Mouse (Mus musculus): Measurements from ENCODE around the gene Lyst. TPM values are rescaled to one million over a fixed set of nuclear protein-coding genes. Genes with fewer than 3 reads are reported as not detected.
A peak's percentile ranks its signal among the peaks of the same experiment; 100 is the strongest.
"Not testable (repeated sequence)": the region's sequence is repeated elsewhere in the genome, so short reads cannot be mapped to it uniquely, and the experiment has no call there.

Gene Lyst
- 10 to 100 TPM; 29.5 to 30.5 TPM for total RNA-seq (2021)

- intact Hi-C loops (cut with DNase I): loop anchor here (5.0 kb wide), 1 partner anchor 37 kb away; no protein-coding TSS in a partner anchor
- peak; percentile 97 to 99 for DNase-seq (ENCODE audit: extremely low spot score in 1 of 2, low spot score in 2 of 2)
Observed at GRCm38 (mm10) chr13:13590048-13591011, at the start of gene Lyst. TSS of gene Lyst (plus strand) at chr13:13590397.

GRCm38 (mm10) chr13:13543073-13543472, 47.1 kb upstream of the Lyst start:
- DNase-seq (ENCODE audit: extremely low spot score in 1 of 2, low spot score in 2 of 2); intact Hi-C loops (cut with DNase I): not testable (repeated sequence)

GRCm38 (mm10) chr13:13546792-13547191, 43.4 kb upstream of the Lyst start:
- intact Hi-C loops (cut with DNase I): no loop called here
- peak; percentile 40 to 83 for DNase-seq (ENCODE audit: extremely low spot score in 1 of 2, low spot score in 2 of 2)

GRCm38 (mm10) chr13:13547889-13548288, 42.3 kb upstream of the Lyst start:
- intact Hi-C loops (cut with DNase I): no loop called here
- DNase-seq (ENCODE audit: extremely low spot score in 1 of 2, low spot score in 2 of 2): no peak

- no peak for DNase-seq (ENCODE audit: extremely low spot score in 1 of 2, low spot score in 2 of 2)
- intact Hi-C loops (cut with DNase I): no loop called here
Observed at GRCm38 (mm10) chr13:13548431-13549190, 41.6 kb upstream of the Lyst start.

- peak in 1 of 2 experiments; percentile 58 for DNase-seq (ENCODE audit: extremely low spot score in 1 of 2, low spot score in 2 of 2)
- intact Hi-C loops (cut with DNase I): no loop called here
Observed at GRCm38 (mm10) chr13:13549687-13550660, 40.2 kb upstream of the Lyst start.

GRCm38 (mm10) chr13:13552020-13552419, 38.2 kb upstream of the Lyst start:
- intact Hi-C loops (cut with DNase I): no loop called here
- DNase-seq (ENCODE audit: extremely low spot score in 1 of 2, low spot score in 2 of 2): no peak

- intact Hi-C loops (cut with DNase I): no loop called here
- DNase-seq (ENCODE audit: extremely low spot score in 1 of 2, low spot score in 2 of 2): no peak
Observed at GRCm38 (mm10) chr13:13553660-13554059, 36.5 kb upstream of the Lyst start.

GRCm38 (mm10) chr13:13555196-13555595, 35.0 kb upstream of the Lyst start:
- DNase-seq (ENCODE audit: extremely low spot score in 1 of 2, low spot score in 2 of 2): no peak
- intact Hi-C loops (cut with DNase I): no loop called here

- intact Hi-C loops (cut with DNase I): no loop called here
- DNase-seq (ENCODE audit: extremely low spot score in 1 of 2, low spot score in 2 of 2): no peak
Observed at GRCm38 (mm10) chr13:13557001-13557743, 33.0 kb upstream of the Lyst start.

GRCm38 (mm10) chr13:13558251-13558650, 31.9 kb upstream of the Lyst start:
- DNase-seq (ENCODE audit: extremely low spot score in 1 of 2, low spot score in 2 of 2): no peak
- intact Hi-C loops (cut with DNase I): no loop called here

- no peak for DNase-seq (ENCODE audit: extremely low spot score in 1 of 2, low spot score in 2 of 2)
- intact Hi-C loops (cut with DNase I): no loop called here
Observed at GRCm38 (mm10) chr13:13558900-13559299, 31.3 kb upstream of the Lyst start.

- no peak for DNase-seq (ENCODE audit: extremely low spot score in 1 of 2, low spot score in 2 of 2)
- intact Hi-C loops (cut with DNase I): no loop called here
Observed at GRCm38 (mm10) chr13:13562571-13562970, 27.6 kb upstream of the Lyst start.

GRCm38 (mm10) chr13:13564116-13564515, 26.1 kb upstream of the Lyst start:
- intact Hi-C loops (cut with DNase I): no loop called here

GRCm38 (mm10) chr13:13564541-13564940, 25.7 kb upstream of the Lyst start:
- DNase-seq (ENCODE audit: extremely low spot score in 1 of 2, low spot score in 2 of 2): peak in 1 of 2 experiments; percentile 32
- intact Hi-C loops (cut with DNase I): no loop called here

More at GRCm38 (mm10) chr13:13564116-13564515, 26.1 kb upstream of the Lyst start:
- DNase-seq (ENCODE audit: extremely low spot score in 1 of 2, low spot score in 2 of 2): no peak

- DNase-seq (ENCODE audit: extremely low spot score in 1 of 2, low spot score in 2 of 2): no peak
- intact Hi-C loops (cut with DNase I): no loop called here
Observed at GRCm38 (mm10) chr13:13567640-13568039, 22.6 kb upstream of the Lyst start.

GRCm38 (mm10) chr13:13568824-13569223, 21.4 kb upstream of the Lyst start:
- no peak for DNase-seq (ENCODE audit: extremely low spot score in 1 of 2, low spot score in 2 of 2)
- intact Hi-C loops (cut with DNase I): no loop called here

GRCm38 (mm10) chr13:13569603-13570002, 20.6 kb upstream of the Lyst start:
- intact Hi-C loops (cut with DNase I): no loop called here
- DNase-seq (ENCODE audit: extremely low spot score in 1 of 2, low spot score in 2 of 2): no peak
